Mouse (Mus musculus): ENCODE results near the gene Cys1. TPM values are rescaled to one million over a fixed set of nuclear protein-coding genes. Genes with fewer than 3 reads are reported as not detected.
"Not testable (repeated sequence)": the region's sequence is repeated elsewhere in the genome, so short reads cannot be mapped to it uniquely, and the experiment has no call there.

Gene Cys1
- total RNA-seq, 1 experiment from 2014 or later: not detected

DNA sequence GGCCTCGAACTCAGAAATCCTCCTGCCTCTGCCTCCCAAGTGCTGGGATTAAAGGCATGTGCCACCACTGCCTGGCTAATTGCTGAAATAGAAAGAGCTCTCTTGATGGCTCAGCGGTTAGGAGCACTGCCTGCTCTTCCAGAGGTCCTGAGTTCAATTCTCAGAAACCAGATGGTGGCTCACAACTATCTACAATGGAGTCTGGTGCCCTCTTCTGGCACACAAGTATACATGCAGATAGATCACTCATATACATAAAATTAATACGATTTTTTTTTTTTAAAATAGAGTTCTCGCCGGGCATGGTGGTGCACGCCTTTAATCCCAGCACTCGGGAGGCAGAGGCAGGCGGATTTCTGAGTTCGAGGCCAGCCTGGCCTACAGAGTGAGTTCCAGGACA, 20.0 kb upstream of the Cys1 start:
- ATAC-seq (replicated peaks; ENCODE audit: insufficient number of reproducible peaks, low FRiP score, low TSS enrichment, poor library complexity, severe bottlenecking): not testable (repeated sequence)

DNA sequence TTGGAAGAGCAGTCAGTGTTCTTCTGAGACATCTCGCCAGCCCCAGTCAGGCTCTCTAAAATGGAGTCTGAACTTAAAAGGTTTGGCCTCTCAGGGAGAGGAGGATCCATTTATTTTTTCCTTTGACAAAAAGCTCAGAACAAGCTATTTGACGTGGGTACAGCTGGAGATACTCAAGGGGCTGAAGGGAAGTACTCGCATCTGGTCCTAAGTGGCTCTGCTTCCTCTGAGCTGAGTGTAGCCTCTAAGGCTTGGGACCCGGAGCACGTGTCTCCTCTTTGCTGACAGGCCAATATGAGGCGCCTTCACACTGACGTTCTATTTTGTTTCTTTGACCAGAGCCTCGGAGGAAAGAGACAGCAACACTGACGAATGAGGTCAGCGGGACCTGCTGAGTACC, 18.0 kb upstream of the Cys1 start:
- ATAC-seq (replicated peaks; ENCODE audit: insufficient number of reproducible peaks, low FRiP score, low TSS enrichment, poor library complexity, severe bottlenecking): no peak

DNA sequence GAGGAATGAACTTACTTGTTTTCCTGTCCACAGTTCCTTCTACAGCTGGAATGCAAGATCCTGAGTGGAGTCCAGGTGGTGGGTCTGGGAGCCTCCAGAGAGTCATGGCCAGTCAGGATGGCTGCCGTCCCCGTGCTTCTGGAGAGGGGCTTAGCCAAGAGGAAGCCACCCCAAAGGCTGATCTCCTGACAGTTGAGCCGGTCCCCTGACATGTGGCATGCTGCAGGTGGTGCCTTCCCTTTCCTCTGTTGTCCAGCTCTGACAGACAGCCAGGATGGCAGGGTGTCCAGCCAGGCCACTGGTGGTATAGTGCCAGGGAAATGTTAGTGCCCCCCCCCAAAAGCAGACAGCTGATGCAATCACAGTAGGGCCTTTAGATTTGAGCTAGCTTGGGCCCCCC, 16.9 kb upstream of the Cys1 start:
- no peak for ATAC-seq (replicated peaks; ENCODE audit: insufficient number of reproducible peaks, low FRiP score, low TSS enrichment, poor library complexity, severe bottlenecking)

DNA sequence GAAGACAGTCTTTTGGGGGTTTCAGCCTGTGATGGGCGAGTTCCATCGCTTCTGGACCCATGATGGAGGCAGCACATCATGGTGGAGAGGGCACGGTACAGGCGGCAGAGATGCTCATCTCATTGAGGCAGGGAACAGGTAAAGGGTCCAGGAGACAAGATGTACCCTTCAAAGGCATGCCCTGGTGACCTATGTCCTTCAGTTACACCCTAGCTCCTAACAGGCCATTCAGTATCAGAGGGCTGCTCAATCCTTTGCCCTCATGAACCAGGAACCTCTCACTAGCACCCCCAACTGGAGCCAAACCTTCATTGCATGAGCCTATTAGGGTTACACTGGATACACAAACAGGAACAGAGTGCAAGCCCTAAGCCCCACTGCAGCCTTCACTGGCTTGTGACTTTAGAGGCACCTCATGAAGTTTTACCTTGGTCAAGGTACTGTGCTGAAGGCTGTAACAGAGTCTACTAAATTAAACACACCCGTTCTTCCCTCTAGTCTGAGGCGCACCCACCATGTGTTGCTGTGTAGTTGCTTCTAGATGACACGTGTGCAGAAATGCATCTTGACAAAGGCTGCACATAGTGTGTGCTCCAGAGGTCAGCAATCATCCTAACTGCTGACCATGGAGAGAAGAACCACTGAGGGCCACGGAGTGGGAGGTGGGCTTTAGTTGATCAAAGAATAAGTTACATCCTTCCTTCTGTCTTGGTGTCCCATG, 16.0 kb upstream of the Cys1 start:
- ATAC-seq (replicated peaks; ENCODE audit: insufficient number of reproducible peaks, low FRiP score, low TSS enrichment, poor library complexity, severe bottlenecking): peak; percentile 50

DNA sequence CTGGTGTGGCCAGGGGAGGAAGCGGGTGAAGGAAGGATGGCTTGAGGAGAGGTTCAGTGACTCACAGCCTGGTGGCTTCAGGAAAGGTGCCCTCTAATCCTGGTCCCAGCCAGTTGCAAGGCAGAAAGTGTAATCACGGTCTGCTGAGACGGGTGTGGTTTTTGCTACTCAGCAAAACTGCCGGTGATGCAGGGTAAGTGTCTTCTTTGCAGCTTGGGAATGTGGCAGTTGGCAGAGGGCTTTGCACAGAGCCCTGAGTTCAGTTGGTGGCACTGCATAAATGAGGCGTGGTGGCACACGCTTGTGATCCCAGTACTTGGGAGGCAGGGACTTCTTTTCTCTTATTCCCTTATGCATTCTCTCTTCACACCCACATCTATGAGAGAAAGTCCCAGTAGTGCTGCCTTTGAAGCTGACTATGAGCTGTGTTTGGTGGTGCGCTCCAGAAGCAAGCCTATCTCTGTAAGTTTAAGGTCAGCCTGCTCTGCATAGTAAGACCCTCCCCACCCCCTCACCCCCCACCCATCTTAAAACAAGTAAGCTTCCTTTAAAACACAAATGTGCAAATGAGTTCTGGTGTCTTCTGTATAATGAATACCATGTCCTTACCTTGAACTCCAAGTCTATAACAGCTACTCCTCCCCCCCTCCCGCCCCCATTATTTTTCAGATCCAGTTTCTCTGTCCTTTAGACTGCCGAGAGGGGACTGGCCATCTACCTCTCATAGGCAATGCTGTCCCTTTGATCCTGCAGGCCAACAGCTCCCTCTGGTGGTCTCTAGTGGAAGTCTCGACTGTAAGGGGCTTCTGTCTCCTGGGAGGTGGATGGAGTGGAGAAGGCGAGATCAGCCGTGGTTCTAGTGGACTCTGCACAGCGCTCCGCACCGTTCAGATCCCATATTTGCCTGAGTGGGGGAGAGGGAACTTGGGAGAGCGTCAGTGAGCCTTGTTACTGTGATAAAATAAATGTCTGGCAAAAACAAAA, 15.2 kb upstream of the Cys1 start:
- ATAC-seq (replicated peaks; ENCODE audit: insufficient number of reproducible peaks, low FRiP score, low TSS enrichment, poor library complexity, severe bottlenecking): peak; percentile 85

DNA sequence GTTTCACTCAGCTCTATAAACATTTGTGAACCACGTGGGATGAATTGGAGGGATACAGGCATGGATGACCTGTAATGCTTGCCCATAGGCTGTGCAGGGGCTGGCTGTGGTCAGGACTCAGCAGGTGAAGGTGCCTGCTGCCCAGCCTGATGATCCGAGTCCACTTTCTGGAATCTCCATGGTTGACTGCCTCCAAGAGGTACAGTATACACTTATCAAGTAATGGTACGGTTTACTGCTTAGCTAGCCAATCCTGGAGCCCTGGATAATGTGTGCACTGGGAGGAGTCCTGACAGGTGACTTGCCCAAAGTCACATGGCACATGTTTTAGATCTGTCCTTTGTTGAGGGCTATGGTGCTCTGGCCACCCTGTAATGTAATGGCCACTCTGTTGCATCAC, 8.7 kb upstream of the Cys1 start:
- no peak for ATAC-seq (replicated peaks; ENCODE audit: insufficient number of reproducible peaks, low FRiP score, low TSS enrichment, poor library complexity, severe bottlenecking)

DNA sequence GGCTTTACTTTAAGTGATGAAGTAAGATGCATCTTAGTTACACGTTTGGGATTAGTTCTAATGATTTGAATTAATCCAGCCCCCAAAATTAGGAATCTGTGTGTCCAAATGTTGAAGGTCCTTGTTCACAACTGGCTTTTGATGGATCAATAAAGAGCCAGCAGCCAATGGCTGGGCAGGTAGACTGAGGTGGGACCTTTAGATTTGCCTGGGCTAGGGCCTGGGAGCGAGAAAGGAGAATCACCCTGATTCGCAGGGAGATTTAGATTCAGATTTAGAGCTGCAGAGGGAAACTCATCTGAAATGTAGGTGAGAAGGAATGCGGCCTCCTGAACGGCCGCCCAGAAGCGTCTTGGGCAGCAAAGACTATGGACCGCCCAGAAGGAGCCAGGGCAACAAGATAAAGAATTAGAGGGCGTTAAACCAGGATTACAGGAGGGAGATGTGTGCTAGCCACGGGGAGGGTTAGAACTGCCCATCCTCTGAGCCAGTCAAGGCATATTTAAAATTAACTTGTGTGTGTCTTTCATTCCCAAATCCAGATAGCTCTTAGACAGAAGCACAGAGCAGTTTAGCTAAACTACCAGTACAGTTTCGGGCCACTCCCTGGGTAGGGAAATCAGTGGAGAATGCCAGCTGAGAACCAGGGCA, 5.2 kb upstream of the Cys1 start:
- no peak for ATAC-seq (replicated peaks; ENCODE audit: insufficient number of reproducible peaks, low FRiP score, low TSS enrichment, poor library complexity, severe bottlenecking)

DNA sequence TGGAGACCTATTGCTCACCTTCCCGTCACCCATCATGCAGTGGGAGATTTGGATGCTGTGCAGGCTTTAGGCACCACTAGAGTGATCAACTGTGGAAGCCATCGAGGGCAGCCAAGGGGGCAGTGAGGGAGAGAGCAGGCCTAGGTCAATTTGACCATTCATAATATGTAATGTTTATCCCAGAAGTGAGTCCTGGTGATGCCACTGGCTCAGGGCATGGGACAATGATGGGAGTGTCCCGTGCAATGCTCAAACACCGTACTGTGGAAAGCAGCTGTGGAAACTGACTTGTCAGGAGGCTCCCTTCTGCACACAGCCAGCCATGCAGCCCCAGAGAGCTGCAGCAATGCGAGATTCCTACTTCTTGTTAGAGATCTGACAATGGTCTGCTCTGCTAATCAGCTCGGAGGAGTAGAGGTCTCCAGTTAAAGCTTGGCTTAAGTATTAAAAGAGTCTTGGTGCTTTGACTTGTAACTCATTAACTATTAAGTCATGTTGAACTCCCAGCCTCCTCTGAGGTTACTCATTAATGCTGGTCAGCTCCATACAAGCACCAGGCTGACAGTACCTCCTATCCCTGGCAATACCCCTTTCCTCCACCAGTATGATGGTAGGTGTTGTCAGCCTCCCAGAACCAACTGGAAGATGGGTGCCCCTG, 4.6 kb upstream of the Cys1 start:
- ATAC-seq (replicated peaks; ENCODE audit: insufficient number of reproducible peaks, low FRiP score, low TSS enrichment, poor library complexity, severe bottlenecking): no peak

DNA sequence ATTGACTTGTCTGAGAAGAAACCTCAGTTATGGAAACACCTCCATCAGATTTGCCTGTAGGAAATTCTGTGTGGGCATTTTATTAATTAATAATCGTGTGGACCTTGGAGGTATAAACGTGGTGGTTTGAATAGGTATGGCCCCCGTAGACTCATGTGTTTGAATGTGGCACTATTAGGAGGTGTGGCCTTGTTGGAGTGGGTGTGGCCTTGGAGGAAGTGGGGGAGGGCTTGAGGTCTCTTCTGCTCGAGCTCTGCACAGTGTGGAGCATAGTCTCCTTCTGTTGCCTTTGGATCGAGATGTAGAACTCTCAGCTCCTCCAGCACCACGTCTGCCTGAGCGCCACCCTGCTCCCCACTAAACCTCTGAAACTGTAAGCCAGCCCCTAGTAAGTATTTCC, 1.8 kb upstream of the Cys1 start:
- ATAC-seq (replicated peaks; ENCODE audit: insufficient number of reproducible peaks, low FRiP score, low TSS enrichment, poor library complexity, severe bottlenecking): no peak

DNA sequence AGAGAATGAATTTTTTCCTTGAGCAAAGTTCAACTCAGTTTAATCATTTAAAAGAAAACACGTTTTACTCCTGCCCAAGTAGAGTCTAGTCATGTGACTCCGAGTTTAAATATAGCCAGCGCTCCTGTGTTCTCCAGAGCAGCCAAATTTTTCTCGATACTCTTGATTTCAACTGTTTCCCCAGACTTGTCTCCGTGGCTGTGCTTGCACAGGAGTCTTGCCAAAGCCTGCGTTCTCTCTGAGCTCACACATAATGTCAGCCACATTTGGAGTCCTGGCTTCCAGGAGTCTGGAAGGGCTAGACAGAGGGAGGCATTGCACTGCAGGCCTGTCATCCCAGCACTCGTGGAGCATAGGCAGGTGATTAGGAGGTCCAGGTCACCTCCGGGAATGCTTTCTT, 950 bp upstream of the Cys1 start:
- no peak for ATAC-seq (replicated peaks; ENCODE audit: insufficient number of reproducible peaks, low FRiP score, low TSS enrichment, poor library complexity, severe bottlenecking)

DNA sequence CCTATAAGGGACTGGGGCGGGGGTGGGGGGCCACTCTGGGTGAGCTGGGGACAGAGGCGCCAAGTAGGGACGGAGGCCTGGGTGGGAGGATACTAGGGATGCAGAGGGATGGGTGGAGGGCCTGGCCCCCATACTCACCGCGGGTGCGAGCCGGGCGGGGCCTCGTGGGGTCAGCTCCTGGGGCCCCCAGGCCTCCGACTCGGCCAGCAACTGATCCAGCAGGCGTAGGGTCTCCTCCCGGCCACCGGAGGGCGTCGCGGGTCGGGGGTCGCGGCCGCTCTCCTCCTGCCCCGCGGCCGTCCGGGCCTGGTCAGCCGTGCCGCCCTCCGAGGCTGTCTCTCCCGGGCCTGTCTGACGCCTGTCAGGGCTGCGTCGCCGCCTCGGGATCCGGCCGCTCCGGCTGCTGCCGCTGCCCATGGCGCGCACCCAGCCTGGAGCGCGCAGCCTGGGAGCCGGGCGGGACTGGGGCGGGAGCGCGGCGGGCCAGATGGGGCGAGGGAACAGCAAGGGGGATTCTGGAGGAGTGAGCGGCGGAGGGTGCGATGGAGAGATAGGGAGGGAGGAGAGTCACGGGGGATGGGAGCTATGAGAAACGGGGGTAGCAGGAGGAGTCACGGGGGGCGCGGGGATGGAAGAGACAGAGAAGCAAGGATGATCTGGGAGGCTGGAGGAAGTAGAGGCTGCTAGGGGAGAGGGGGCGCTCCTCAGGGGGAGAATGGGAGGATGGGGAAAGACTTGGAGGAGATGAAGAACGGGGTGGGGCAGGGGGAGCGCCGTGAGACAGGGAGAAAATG, 924 bp downstream of the Cys1 start:
- no peak for ATAC-seq (replicated peaks; ENCODE audit: insufficient number of reproducible peaks, low FRiP score, low TSS enrichment, poor library complexity, severe bottlenecking)

DNA sequence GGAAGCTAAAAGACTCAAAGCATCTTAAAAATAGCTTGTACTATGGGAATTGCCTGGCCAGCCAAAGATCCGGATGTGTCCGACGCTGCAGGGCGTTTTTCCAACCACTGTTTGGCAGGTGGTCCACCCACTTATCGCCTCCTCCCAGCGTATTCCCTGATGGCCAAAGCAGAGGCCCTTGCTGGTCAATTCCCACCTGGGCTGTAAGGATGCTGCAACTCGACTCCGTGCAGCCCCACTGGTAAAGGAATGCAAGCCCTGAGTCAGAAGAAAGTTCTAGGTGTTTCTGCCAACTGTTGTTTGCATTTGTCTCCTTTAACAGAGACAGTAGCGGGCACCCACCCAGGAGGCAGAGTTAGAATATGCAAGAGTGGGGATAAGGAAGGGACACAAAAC, 1.5 kb downstream of the Cys1 start:
- no peak for ATAC-seq (replicated peaks; ENCODE audit: insufficient number of reproducible peaks, low FRiP score, low TSS enrichment, poor library complexity, severe bottlenecking)

DNA sequence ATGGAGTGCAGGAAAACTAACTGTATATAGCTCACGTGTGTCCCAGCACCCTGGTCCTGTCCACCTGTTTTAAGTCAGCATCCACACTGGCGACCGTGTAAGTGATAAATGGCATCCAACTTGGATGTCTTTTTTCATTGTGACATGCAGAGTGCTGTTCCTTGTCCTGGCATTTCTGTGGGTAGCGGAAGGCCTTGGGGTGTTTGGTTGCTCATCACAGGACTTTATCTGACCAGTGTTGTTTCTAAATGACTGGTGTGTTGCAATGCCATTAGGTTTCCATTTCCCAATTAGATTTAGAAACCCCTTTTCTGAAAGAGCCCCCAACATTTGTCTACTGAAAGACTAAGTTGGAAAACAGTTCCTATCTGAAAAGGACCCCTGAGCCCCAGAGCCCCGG, 19.5 kb downstream of the Cys1 start:
- ATAC-seq (replicated peaks; ENCODE audit: insufficient number of reproducible peaks, low FRiP score, low TSS enrichment, poor library complexity, severe bottlenecking): no peak

DNA sequence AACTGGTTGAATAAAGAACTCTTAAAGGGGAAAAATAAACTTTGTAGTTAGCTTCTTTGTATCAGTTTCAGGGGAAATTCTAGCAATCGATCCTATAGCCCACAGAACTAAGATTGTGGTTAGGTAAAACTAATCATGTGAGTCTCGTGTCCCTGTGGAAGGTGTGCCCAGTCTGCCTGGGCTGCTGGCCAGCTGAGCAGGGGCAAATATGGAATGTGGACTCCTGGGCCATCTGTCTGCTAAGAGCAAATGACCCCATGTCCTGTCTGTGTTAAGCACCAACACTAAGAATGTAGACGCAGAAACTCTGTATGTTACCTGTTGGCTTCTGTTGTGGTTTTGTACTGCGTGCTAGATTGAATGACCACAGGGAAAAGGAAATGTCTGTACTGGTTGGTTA, 20.5 kb downstream of the Cys1 start:
- no peak for ATAC-seq (replicated peaks; ENCODE audit: insufficient number of reproducible peaks, low FRiP score, low TSS enrichment, poor library complexity, severe bottlenecking)

DNA sequence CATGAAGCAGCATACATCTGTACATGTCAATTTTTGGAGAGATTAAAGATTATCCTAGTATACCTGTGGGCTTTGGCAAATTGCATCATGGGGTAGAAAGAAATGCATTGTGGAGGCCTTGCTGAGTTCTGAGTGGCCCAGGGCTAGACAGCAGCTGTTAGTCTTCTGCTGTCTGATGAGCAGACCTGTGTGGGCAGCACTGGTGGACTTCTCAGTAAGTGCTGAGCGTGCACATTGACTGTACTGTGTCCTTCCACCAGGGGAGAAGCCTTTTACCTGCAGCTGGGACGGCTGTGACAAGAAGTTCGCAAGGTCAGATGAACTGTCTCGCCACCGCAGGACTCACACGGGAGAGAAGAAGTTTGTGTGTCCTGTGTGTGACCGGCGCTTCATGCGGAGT, 21.7 kb downstream of the Cys1 start:
- 0 out of 2 replicates have a peak, but pooled peaks have one; percentile 20 for ATAC-seq (replicated peaks; ENCODE audit: insufficient number of reproducible peaks, low FRiP score, low TSS enrichment, poor library complexity, severe bottlenecking)

DNA sequence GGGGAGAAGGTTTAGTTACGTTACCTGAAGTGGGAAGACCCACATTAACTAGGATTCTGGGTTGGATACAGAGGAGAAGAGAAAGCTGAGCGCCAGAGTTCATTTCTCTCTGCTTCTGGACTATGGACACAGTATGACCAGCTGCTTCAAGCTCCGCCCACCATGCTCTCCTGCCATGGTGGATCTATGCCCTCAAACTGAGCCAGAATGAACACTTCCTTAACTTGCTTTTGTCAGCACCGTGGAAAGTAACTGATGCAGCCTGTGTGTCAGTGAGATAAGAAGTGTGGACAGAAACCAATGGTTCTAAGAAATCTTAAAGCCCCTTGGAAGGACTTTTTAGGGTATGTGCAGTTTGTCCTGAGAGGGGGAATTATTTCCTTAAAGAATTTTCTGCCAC, 22.6 kb downstream of the Cys1 start:
- ATAC-seq (replicated peaks; ENCODE audit: insufficient number of reproducible peaks, low FRiP score, low TSS enrichment, poor library complexity, severe bottlenecking): no peak

DNA sequence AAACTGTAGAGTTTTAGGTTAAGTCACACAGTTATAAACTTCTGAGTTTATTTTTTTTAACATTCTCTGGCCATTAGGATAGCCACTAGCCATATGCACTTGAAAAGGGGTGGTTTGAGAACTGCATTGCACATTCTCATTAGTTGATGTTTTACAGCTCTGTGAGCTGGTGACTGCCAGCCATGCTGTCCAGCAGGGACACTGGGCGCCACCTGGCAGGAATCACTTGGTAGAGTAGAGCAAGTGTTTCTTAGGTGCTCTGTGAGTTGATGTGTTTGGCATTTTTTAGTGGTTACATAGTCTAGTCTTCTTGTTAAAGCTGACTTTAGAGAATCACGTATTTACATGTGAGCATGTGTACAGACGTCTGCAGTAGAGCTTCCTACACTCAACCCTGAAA, 25.2 kb downstream of the Cys1 start:
- ATAC-seq (replicated peaks; ENCODE audit: insufficient number of reproducible peaks, low FRiP score, low TSS enrichment, poor library complexity, severe bottlenecking): no peak

DNA sequence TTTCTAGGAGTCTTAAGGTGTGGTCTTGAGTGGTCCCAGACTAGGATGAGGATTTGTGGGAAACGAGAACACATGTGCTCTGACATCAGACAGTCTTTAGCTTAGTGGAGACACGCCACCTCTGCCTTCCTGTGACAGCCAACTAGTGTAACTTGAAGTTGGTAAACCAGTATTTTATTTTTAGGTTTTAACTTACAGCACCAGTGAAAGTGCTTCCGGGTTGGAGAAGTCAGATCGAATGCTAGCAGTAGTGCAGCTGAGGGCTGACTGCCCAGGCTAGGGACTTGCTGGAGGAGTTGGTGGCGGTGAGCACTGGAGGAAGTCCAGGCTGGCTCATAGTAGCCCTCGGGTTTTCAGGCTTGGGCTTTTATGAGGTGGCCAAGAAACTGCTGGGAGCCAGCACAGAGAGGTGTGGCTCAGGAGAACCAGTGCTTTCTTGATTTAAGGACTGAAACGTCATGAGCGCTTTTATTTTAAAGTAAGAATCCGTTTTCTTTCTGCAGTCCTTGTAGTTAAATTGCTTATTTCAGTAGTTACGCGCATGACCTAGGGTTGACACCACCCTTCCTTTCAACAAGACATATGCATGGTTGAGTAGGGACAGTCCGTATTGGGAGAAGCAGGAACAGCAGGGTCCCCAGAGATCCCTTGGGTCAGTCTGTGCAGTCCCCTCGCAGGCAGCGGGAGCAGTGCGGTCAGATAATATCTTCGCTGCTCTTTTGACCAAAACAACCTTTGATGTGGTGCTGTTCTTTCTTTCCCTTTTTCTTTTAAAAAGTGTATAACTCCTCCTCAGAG, 27.3 kb downstream of the Cys1 start:
- no peak for ATAC-seq (replicated peaks; ENCODE audit: insufficient number of reproducible peaks, low FRiP score, low TSS enrichment, poor library complexity, severe bottlenecking)

All from monocyte, adult 5-6 weeks (primary cell).